Mouse (Mus musculus) stomach, postnatal 0 days (tissue): ENCODE results near the gene Fam126a.

Experiments
- CTCF ChIP-seq: IDR thresholded peaks from 2 replicates; pipeline ENCODE4 v1.5.1; 2016; ENCODE audit warnings: antibody characterized with exemption, low read depth, mild to moderate bottlenecking, moderate library complexity
- EP300 ChIP-seq: optimal IDR thresholded peaks from 2 replicates; pipeline ENCODE3; 2016; ENCODE audit warnings: antibody characterized with exemption

GRCm38 (mm10) chr5:23999083-23999671 lies 31.3 kb downstream of the Fam126a start:
- TF ChIP-seq CTCF (no peak), EP300 (no peak)
